Mouse (Mus musculus) ES-E14 (cell line): ENCODE measurements around the gene Pip4k2a. TPM values are rescaled to one million over a fixed set of nuclear protein-coding genes. Genes with fewer than 3 reads are reported as not detected.

Experiments
- DNase-seq: peaks from one replicate; pipeline ENCODE4 v3.0.0-alpha.2; 2013; ENCODE audit warnings: low read depth, low spot score
- H3K27ac ChIP-seq: 2 replicates; pipeline ENCODE4 v1.5.1; 2012; ENCODE audit warnings: low read depth, mild to moderate bottlenecking, low read length, moderate library complexity, mixed read lengths; ENCODE audit not compliant: poor library complexity, insufficient read depth, severe bottlenecking
- H3K36me3 ChIP-seq: 2 replicates; pipeline ENCODE4 v1.6.1; 2012; ENCODE audit warnings: mild to moderate bottlenecking, low read length, moderate library complexity, mixed read lengths; ENCODE audit not compliant: control insufficient read depth, poor library complexity, insufficient read depth, severe bottlenecking
- H3K4me1 ChIP-seq, 2 experiments: fragments of 150-350 bp in 1 of 2; sonication (generic) in 1 of 2; 2 replicates each; pipeline ENCODE4 v1.6.1; 2012; ENCODE audit warnings: low read length in 2 of 2, mild to moderate bottlenecking in 1 of 2, mixed read lengths in 1 of 2; ENCODE audit not compliant: control insufficient read depth in 2 of 2, insufficient read depth in 2 of 2, poor library complexity in 1 of 2
- H3K4me3 ChIP-seq, 2 experiments: fragments of 150-350 bp in 1 of 2; sonication (generic) in 1 of 2; 2 replicates each; pipeline ENCODE4 v1.5.1; 2012; ENCODE audit warnings: low read length in 2 of 2, low read depth in 1 of 2, mild to moderate bottlenecking in 1 of 2, mixed read lengths in 1 of 2; ENCODE audit not compliant: insufficient read depth in 1 of 2, poor library complexity in 1 of 2, severe bottlenecking in 1 of 2
- H3K9ac ChIP-seq: 2 replicates; pipeline ENCODE4 v1.6.1; 2012; ENCODE audit warnings: low read depth, mild to moderate bottlenecking, low read length, mixed read lengths; ENCODE audit not compliant: poor library complexity, insufficient read depth, severe bottlenecking
- H3K9me3 ChIP-seq: fragments of 150-350 bp; sonication (generic); 2 replicates; pipeline ENCODE4 v1.6.1; 2012; ENCODE audit warnings: low read depth, mild to moderate bottlenecking, low read length; ENCODE audit not compliant: control insufficient read depth, insufficient read depth
- CHD2 ChIP-seq: IDR thresholded peaks from 2 replicates; pipeline ENCODE4 v1.6.1; 2014; ENCODE audit warnings: mild to moderate bottlenecking, low read depth, low read length, inconsistent platforms
- HCFC1 ChIP-seq: IDR thresholded peaks from 2 replicates; pipeline ENCODE4 v1.6.1; 2012; ENCODE audit warnings: low read length, inconsistent platforms, borderline replicate concordance; ENCODE audit not compliant: insufficient read depth
- MAFK ChIP-seq: IDR thresholded peaks from 2 replicates; pipeline ENCODE4 v1.6.1; 2014; ENCODE audit warnings: mild to moderate bottlenecking, low read depth, low read length, inconsistent platforms; ENCODE audit not compliant: insufficient read depth
- ZC3H11A ChIP-seq: IDR thresholded peaks from 2 replicates; pipeline ENCODE4 v1.6.1; 2012; ENCODE audit warnings: low read depth, mild to moderate bottlenecking, inconsistent platforms, low read length, borderline replicate concordance
- ZNF384 ChIP-seq: IDR thresholded peaks from 2 replicates; pipeline ENCODE4 v1.6.1; 2012; ENCODE audit warnings: low read depth, low read length, inconsistent platforms
- in situ Hi-C, 2 experiments: fragments of 600-800 bp; cut with MboI; formaldehyde crosslinking; loops; one replicate each; pipeline ENCODE4 v1.15.1; 2025; ENCODE audit warnings: low sequenced_read_pairs in 2 of 2, inconsistent platforms in 1 of 2; ENCODE audit not compliant: unreplicated experiment in 2 of 2
- total RNA-seq: library from RNA; depleted of rRNA; stranded (reverse); fragments of 300-350 nt; gene quantifications from 2 replicates; pipeline ENCODE4 v1.2.3, GENCODE M21; 2012

Pip4k2a gene
- total RNA-seq, 1 experiment, result 3.0 TPM

GRCm38 (mm10) chr2:18938232-18938631 lies 59.7 kb downstream of the Pip4k2a start:
- H3K27ac ChIP-seq, result no peak overlapping the region
- DNase-seq, result no peak

GRCm38 (mm10) chr2:18937611-18938010 lies 60.3 kb downstream of the Pip4k2a start:
- Histone ChIP-seq H3K4me1 (peaks cover 0 to 5% of the 10 kb centered on the region in 2 experiments; a peak in 2 of 4 replicates), H3K36me3 (no peaks in the 10 kb centered on the region), H3K27ac (no peak overlapping the region), H3K9ac (no peak overlapping the region), H3K4me3 (no peak overlapping the region), H3K9me3 (no peaks in the 10 kb centered on the region)
- DNase-seq, result no peak
- in situ Hi-C loops, result no loop called here
- no peak for TF ChIP-seq MAFK
- no peak for TF ChIP-seq ZNF384
- no peak for TF ChIP-seq HCFC1
- no peak for TF ChIP-seq ZC3H11A
- no peak for TF ChIP-seq CHD2

More at GRCm38 (mm10) chr2:18938232-18938631, 59.7 kb downstream of the Pip4k2a start:
- Histone ChIP-seq H3K4me1 (peaks cover 0 to 5% of the 10 kb centered on the region in 2 experiments; a peak in 2 of 4 replicates), H3K9ac (no peak overlapping the region), H3K36me3 (no peaks in the 10 kb centered on the region), H3K4me3 (no peak overlapping the region), H3K9me3 (no peaks in the 10 kb centered on the region)
- in situ Hi-C loops, result no loop called here
- no peak for TF ChIP-seq CHD2
- TF ChIP-seq HCFC1, result no peak
- TF ChIP-seq MAFK, result no peak
- no peak for TF ChIP-seq ZNF384
- no peak for TF ChIP-seq ZC3H11A

- Histone ChIP-seq H3K36me3 (no peaks in the 10 kb centered on the region), H3K27ac (no peak overlapping the region), H3K9ac (no peak overlapping the region), H3K9me3 (no peaks in the 10 kb centered on the region), H3K4me3 (no peak overlapping the region), H3K4me1 (peaks cover 0 to 5% of the 10 kb centered on the region in 2 experiments; a peak in 2 of 4 replicates)
- in situ Hi-C loops, result no loop called here
- DNase-seq, result no peak
- TF ChIP-seq CHD2 (no peak), ZNF384 (no peak), HCFC1 (no peak), MAFK (no peak), ZC3H11A (no peak)
Measured at GRCm38 (mm10) chr2:18936446-18936845, 61.5 kb downstream of the Pip4k2a start.

- no peak overlapping the region for H3K27ac ChIP-seq
- no peak overlapping the region for H3K9ac ChIP-seq
- H3K9me3 ChIP-seq, result no peaks in the 10 kb centered on the region
- in situ Hi-C loops, result no loop called here
- TF ChIP-seq CHD2, result no peak
- TF ChIP-seq ZC3H11A, result no peak
- no peak for TF ChIP-seq MAFK
- H3K4me3 ChIP-seq, result no peak overlapping the region
- peaks cover 0 to 5% of the 10 kb centered on the region in 2 experiments; a peak in 2 of 4 replicates for H3K4me1 ChIP-seq
- no peak for DNase-seq
- no peaks in the 10 kb centered on the region for H3K36me3 ChIP-seq
Measured at GRCm38 (mm10) chr2:18935581-18936027, 62.3 kb downstream of the Pip4k2a start.

- DNase-seq, result no peak
- no peak overlapping the region for H3K27ac ChIP-seq
- peaks cover 0 to 5% of the 10 kb centered on the region in 2 experiments; a peak in 2 of 4 replicates for H3K4me1 ChIP-seq
- in situ Hi-C loops, result no loop called here
- no peak overlapping the region for H3K4me3 ChIP-seq
- H3K36me3 ChIP-seq, result no peaks in the 10 kb centered on the region
- no peak for TF ChIP-seq HCFC1
- TF ChIP-seq ZC3H11A, result no peak
- no peak for TF ChIP-seq CHD2
- no peak for TF ChIP-seq MAFK
- no peak for TF ChIP-seq ZNF384
- H3K9ac ChIP-seq, result no peak overlapping the region
- no peaks in the 10 kb centered on the region for H3K9me3 ChIP-seq
Measured at GRCm38 (mm10) chr2:18934131-18934530, 63.8 kb downstream of the Pip4k2a start.
